Mouse (Mus musculus): Measurements from ENCODE around the gene Paf1. TPM values are rescaled to one million over a fixed set of nuclear protein-coding genes. Genes with fewer than 3 reads are reported as not detected.
A peak's percentile ranks its signal among the peaks of the same experiment; 100 is the strongest.

The Paf1 gene
- polyA plus RNA-seq, 2 experiments: 15.0 to 40.4 TPM

- whole genome bisulfite sequencing (ENCODE audit: insufficient replicate concordance): 2% methylated on average over 33 of the region's 36 CpGs
- ATAC-seq (ENCODE audit: insufficient read depth): peak; percentile 44
- peak overlapping the region; percentile 55 to 59 for H3K4me3 ChIP-seq (ENCODE audit: insufficient read depth in 1 of 2, low read depth in 2 of 2, low read length in 2 of 2)
- peak; percentile 74 to 81 (median 77) for DNase-seq (ENCODE audit: low read depth in 3 of 3, low spot score in 3 of 3)
- H3K36me3 ChIP-seq (replicated peaks; ENCODE audit: control insufficient read depth, insufficient read depth, low read depth): no peaks in the 10 kb centered on the region
- peaks cover 12% of the 10 kb centered on the region for H3K27me3 ChIP-seq (ENCODE audit: control insufficient read depth, insufficient read depth, low read length)
- TF ChIP-seq CTCF (IDR thresholded peaks at IDR 0.05; ENCODE audit: low read depth) (no peak), EP300 (IDR thresholded peaks at IDR 0.05; ENCODE audit: low read depth) (no peak)
- peak overlapping the region; percentile 90 for H3K27ac ChIP-seq
- H3K4me1 ChIP-seq (replicated peaks; ENCODE audit: control insufficient read depth in 2 of 2, insufficient read depth in 2 of 2, low read length in 1 of 2): peaks cover 36 to 41% of the 10 kb centered on the region in 2 experiments
- H3K9me3 ChIP-seq (ENCODE audit: control insufficient read depth, low read length): no peaks in the 10 kb centered on the region
- peak overlapping the region; percentile 72 for H3K9ac ChIP-seq (replicated peaks)
- peak overlapping the region; percentile 97 for H3K4me2 ChIP-seq (ENCODE audit: low read depth)
Measured at GRCm38 (mm10) chr7:28375176-28375921, 17.4 kb upstream of the Paf1 start.

- TF ChIP-seq CTCF (IDR thresholded peaks at IDR 0.05; ENCODE audit: low read depth): no peak
- no peak for TF ChIP-seq EP300 (IDR thresholded peaks at IDR 0.05; ENCODE audit: low read depth)
- H3K4me1 ChIP-seq (replicated peaks; ENCODE audit: control insufficient read depth in 2 of 2, insufficient read depth in 2 of 2, low read length in 1 of 2): peaks cover 43 to 45% of the 10 kb centered on the region in 2 experiments
- DNase-seq (ENCODE audit: low read depth in 3 of 3, low spot score in 3 of 3) (no peak), ATAC-seq (ENCODE audit: insufficient read depth) (no peak)
- peak overlapping the region; percentile 83 for H3K27ac ChIP-seq
- no peaks in the 10 kb centered on the region for H3K9me3 ChIP-seq (ENCODE audit: control insufficient read depth, low read length)
- 4% methylated on average over 30 of the region's 30 CpGs for WGBS (ENCODE audit: insufficient replicate concordance)
- peaks cover 6% of the 10 kb centered on the region; the same call in 1 of the 2 replicates for H3K27me3 ChIP-seq (ENCODE audit: control insufficient read depth, insufficient read depth, low read length)
- peak overlapping the region; percentile 66 for H3K9ac ChIP-seq (replicated peaks)
- H3K36me3 ChIP-seq (replicated peaks; ENCODE audit: control insufficient read depth, insufficient read depth, low read depth): no peaks in the 10 kb centered on the region
- H3K4me3 ChIP-seq (ENCODE audit: insufficient read depth in 1 of 2, low read depth in 2 of 2, low read length in 2 of 2): peak overlapping the region; percentile 55 to 59
- peak overlapping the region; percentile 97 for H3K4me2 ChIP-seq (ENCODE audit: low read depth)
Measured at GRCm38 (mm10) chr7:28376011-28376771, 16.6 kb upstream of the Paf1 start.

- no peaks in the 10 kb centered on the region for H3K27me3 ChIP-seq (ENCODE audit: control insufficient read depth, insufficient read depth, low read length)
- peak overlapping the region; percentile 65 to 73 for H3K4me3 ChIP-seq (ENCODE audit: insufficient read depth in 1 of 2, low read depth in 2 of 2, low read length in 2 of 2)
- H3K4me2 ChIP-seq (ENCODE audit: low read depth): peak overlapping the region; percentile 97
- no peaks in the 10 kb centered on the region for H3K9me3 ChIP-seq (ENCODE audit: control insufficient read depth, low read length)
- H3K36me3 ChIP-seq (replicated peaks; ENCODE audit: control insufficient read depth, insufficient read depth, low read depth): no peaks in the 10 kb centered on the region
- ATAC-seq (ENCODE audit: insufficient read depth) (no peak), DNase-seq (ENCODE audit: low read depth in 3 of 3, low spot score in 3 of 3) (no peak)
- H3K27ac ChIP-seq: peak overlapping the region; percentile 25; the same call in 1 of the 2 replicates
- WGBS (ENCODE audit: insufficient replicate concordance): 60% methylated on average over 18 of the region's 18 CpGs
- H3K9ac ChIP-seq (replicated peaks): peak overlapping the region; percentile 81
- TF ChIP-seq CTCF (IDR thresholded peaks at IDR 0.05; ENCODE audit: low read depth): no peak
- TF ChIP-seq EP300 (IDR thresholded peaks at IDR 0.05; ENCODE audit: low read depth): no peak
- H3K4me1 ChIP-seq (replicated peaks; ENCODE audit: control insufficient read depth in 2 of 2, insufficient read depth in 2 of 2, low read length in 1 of 2): peaks cover 52% of the 10 kb centered on the region in 2 experiments
Measured at GRCm38 (mm10) chr7:28377190-28378065, 15.3 kb upstream of the Paf1 start.

- no peaks in the 10 kb centered on the region for H3K36me3 ChIP-seq (replicated peaks; ENCODE audit: control insufficient read depth, insufficient read depth, low read depth)
- H3K27me3 ChIP-seq (ENCODE audit: control insufficient read depth, insufficient read depth, low read length): no peaks in the 10 kb centered on the region
- peak overlapping the region; percentile 91 for H3K27ac ChIP-seq
- H3K9ac ChIP-seq (replicated peaks): peak overlapping the region; percentile 81
- ATAC-seq (ENCODE audit: insufficient read depth) (no peak), DNase-seq (ENCODE audit: low read depth in 3 of 3, low spot score in 3 of 3) (no peak)
- peak overlapping the region; percentile 97 for H3K4me2 ChIP-seq (ENCODE audit: low read depth)
- H3K4me3 ChIP-seq (ENCODE audit: insufficient read depth in 1 of 2, low read depth in 2 of 2, low read length in 2 of 2): peak overlapping the region; percentile 65 to 73
- TF ChIP-seq CTCF (IDR thresholded peaks at IDR 0.05; ENCODE audit: low read depth) (no peak), EP300 (IDR thresholded peaks at IDR 0.05; ENCODE audit: low read depth) (no peak)
- WGBS (ENCODE audit: insufficient replicate concordance): 22% methylated on average over 32 of the region's 32 CpGs
- H3K4me1 ChIP-seq (replicated peaks; ENCODE audit: control insufficient read depth in 2 of 2, insufficient read depth in 2 of 2, low read length in 1 of 2): peaks cover 57 to 60% of the 10 kb centered on the region in 2 experiments
- H3K9me3 ChIP-seq (ENCODE audit: control insufficient read depth, low read length): no peaks in the 10 kb centered on the region
Measured at GRCm38 (mm10) chr7:28378066-28378690, 14.6 kb upstream of the Paf1 start.

Measured in liver, embryonic 14.5 days (tissue).